Mouse (Mus musculus): Measurements from ENCODE around the gene March8.

The March8 gene

DNA sequence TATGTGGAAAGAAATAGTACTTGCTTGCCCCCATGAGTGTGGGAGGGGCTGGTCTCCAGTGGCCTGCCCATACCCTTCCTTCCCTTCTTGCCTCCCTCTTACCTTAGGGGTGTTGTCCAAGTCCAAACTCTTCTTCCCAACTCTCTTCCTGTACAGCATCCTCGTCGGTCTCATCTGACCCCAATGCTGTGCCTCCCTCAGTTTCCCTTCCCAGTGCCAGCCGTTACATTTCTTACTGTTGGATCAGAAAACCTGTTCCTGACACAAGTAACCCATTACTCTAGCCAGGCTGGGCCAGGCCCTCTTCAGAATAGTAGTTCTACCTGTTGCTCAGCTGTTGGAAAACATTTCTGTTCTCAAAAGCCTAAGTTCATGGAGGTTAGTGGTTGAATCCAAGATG is 64.6 kb downstream of the March8 start:
- in situ Hi-C loops (cut with MboI; ENCODE audit: low pct_unique_long_range_greater_than_20kb in 1 of 2, low sequenced_read_pairs in 2 of 2, unreplicated experiment in 1 of 2), result no loop called here

DNA sequence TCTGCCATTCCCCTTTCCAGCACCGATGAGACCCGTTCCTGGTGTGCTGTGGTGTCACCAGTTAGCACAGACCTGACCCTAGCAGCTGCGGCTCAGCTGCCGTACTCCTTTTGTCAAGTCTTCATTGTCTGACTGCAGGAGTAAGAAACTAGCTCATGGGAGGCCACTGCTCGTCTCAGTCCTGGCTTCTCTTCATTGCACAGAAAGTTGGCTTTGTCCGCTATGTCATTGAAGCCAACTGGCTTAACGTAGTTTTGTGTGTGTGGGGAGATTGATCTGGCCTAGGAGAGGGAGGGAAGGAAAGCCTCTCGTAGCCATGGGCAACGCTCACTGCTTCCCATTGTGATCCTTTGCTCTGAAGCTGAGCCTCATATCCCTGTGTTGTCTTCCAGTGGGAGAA is 67.4 kb downstream of the March8 start:
- in situ Hi-C loops (cut with MboI; ENCODE audit: low pct_unique_long_range_greater_than_20kb in 1 of 2, low sequenced_read_pairs in 2 of 2, unreplicated experiment in 1 of 2), result no loop called here

DNA sequence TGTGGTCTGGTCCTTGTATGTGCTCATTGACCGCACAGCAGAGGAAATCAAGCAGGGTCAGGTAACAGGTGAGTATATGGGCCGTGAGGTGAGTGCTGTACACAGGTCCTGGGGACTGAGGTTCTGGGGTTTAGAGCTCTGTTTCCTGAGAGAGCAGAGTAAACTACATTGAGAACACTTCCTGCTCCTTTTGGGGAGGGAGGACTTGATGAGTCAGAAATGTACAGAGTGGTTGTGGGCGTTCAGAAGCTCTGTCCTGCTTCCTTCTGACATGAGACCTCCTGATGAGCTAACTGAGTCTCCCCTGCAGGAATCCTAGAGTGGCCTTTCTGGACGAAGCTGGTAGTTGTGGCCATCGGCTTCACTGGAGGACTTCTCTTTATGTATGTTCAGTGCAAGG is 67.9 kb downstream of the March8 start:
- in situ Hi-C loops (cut with MboI; ENCODE audit: low pct_unique_long_range_greater_than_20kb in 1 of 2, low sequenced_read_pairs in 2 of 2, unreplicated experiment in 1 of 2), result no loop called here

DNA sequence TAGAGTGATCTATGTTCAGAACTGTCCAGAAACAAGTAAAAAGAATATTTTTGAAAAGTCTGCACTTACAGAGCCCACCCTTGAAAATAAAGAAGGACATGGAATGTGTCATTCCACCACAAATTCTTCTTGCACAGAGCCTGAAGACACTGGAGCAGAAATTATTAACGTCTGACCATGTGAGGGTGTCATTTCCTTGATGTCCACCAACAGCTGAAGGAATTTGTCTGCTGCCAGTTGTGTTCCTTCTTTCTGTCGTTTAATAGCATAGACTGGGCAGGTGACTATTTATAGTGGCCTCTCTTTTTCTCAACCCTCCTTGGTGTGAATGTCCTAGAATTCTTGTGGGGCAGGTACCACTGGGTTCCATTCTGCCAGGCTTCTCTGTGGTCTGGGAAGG is 68.3 kb downstream of the March8 start:
- in situ Hi-C loops (cut with MboI; ENCODE audit: low pct_unique_long_range_greater_than_20kb in 1 of 2, low sequenced_read_pairs in 2 of 2, unreplicated experiment in 1 of 2), result no loop called here

DNA sequence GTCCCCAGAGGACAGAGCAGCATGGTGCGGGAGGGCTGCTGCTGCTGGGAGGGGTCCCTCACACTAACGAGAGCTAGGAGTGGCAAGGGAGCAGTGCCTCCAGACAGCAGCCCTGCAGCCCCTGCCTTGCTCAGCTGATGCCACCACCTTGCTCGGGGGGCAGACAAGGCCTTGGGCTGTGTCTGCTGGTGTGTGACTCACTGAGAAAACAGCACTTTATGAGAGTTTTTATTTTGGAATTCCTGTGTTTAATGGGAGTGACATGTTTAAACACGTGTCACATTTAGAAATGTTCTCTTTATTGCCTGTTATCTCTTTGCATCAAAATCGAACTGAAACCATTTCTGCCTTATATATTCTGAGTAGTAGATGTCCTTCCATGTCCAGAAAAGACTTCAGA is 68.9 kb downstream of the March8 start:
- in situ Hi-C loops (cut with MboI; ENCODE audit: low pct_unique_long_range_greater_than_20kb in 1 of 2, low sequenced_read_pairs in 2 of 2, unreplicated experiment in 1 of 2), result no loop called here

DNA sequence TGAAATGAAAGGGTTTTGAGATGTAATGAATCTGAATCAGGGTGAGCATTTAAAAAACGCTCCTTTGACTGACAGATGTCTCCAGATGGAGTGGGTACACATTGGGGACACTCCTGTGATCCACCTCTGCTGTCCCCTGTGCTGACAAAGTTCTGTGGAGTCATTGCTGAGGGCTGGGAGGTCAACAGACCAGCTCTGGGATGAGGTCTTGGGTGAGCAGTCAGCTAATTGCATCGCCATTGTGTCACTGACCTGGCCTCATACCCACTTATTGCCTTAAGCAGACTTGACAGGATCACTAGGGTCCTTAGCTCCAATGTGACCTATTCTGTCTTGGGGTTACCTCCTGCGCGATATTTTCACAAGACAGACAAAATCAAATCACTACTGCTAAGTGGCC is 69.4 kb downstream of the March8 start:
- in situ Hi-C loops (cut with MboI; ENCODE audit: low pct_unique_long_range_greater_than_20kb in 1 of 2, low sequenced_read_pairs in 2 of 2, unreplicated experiment in 1 of 2), result no loop called here

DNA sequence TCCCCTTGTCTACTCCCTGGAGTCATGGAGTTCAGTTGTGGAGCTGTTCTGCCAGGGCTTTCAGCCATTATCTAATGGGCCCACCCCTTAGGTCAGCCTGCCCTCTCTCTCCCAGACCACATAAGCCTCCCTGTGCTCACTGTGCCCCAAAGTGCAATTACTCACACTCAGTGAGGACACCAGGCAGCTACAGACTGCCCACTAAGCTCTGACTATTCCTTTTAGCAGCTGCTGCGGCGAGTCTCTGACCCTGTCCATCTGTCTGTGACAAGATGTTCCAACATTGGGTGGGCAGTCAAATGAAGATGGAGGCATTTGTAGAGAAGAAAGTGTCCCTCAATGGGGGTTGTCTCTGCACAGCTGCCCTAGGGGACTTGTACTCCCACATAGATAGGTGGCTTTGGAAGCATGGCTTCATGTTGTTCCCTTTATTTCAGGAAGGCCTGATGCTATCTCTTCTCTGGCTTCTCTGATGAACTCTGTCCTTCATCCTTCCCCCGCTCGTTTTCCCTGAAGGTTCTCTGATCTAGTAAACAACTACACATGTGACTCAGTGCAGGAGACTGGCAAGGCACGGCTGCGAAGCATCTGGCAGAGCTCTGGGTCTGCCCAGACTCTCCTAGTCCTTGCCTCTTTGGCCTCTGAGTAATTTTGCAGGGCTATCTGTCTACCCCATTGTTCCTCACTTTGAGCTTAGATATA is 70.3 kb downstream of the March8 start:
- in situ Hi-C loops (cut with MboI; ENCODE audit: low pct_unique_long_range_greater_than_20kb in 1 of 2, low sequenced_read_pairs in 2 of 2, unreplicated experiment in 1 of 2), result no loop called here

DNA sequence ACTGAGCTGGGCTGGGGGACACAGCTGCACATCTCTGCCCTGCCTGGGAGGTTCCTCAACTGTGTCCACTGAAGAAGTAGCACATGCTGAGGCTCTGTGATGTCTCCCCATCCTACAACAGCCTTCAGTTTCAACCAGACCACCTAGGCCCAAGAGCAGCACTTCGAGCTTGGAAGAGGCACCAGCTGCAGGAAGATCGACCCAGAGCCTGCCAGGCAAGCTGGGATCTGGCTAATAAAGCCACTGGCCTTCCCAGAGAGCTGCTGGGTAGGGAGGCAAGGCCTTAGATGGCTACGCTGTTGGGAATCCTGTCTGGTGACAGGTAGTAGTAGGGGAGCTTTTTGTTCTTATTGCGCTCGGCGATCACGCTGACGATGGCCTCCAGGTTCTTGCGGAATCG is 72.6 kb downstream of the March8 start:
- in situ Hi-C loops (cut with MboI; ENCODE audit: low pct_unique_long_range_greater_than_20kb in 1 of 2, low sequenced_read_pairs in 2 of 2, unreplicated experiment in 1 of 2), result no loop called here

DNA sequence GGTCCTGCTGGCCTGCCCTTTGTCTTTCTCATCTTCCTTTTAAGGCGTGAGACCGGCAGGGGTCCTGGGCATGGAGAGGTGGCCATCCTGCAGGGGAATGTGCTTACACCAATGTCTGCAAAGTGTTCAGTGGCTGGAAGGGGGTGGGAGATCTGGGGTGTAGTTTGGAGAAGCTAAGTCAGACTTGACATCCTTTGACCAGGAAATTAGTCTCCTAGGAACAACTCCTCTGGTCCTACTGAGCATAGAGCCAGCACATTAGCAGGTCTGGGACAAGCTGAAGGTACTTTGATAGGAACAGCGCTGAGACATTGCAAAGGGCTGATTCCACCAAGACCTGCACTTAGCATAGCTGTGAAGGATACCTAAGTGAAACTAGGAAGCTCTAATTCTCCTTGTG is 73.9 kb downstream of the March8 start:
- in situ Hi-C loops (cut with MboI; ENCODE audit: low pct_unique_long_range_greater_than_20kb in 1 of 2, low sequenced_read_pairs in 2 of 2, unreplicated experiment in 1 of 2), result no loop called here

DNA sequence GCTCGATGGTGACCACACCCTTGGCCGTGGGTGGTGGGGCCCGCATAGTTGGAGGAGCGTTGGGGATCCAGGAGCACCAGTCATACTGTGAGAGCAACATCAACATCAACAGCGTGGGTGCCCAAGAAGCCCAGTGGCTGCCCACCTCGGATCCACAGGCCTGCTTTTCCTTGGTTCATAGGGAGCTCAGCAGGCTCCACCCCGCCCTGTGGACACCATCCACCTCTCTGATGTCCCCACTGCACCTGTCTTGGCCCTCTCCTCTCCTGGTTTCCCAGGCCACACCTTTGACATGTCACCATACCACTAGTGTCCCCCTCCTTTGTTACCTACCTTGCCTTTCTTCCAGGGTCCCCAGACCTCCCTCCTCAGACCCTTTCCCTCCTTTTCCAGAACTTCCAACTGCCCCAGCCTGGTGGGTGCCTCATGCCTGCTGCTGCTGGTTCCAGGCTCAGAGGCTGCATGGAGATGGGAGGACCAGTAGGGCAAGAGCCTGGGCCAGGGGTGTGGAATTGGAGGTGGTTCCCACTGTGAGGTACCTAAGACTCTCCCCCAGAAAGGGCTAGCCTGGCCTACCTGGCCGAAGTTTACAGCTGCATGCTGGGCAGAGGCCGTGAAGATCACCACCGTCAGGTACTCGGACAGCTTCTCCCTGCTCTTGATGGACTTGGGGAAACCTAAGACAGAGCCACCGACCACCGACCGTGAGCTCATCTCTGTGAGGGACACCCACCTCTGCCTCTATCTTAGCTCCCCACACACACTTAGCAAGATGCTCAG is 74.9 kb downstream of the March8 start:
- in situ Hi-C loops (cut with MboI; ENCODE audit: low pct_unique_long_range_greater_than_20kb in 1 of 2, low sequenced_read_pairs in 2 of 2, unreplicated experiment in 1 of 2), result no loop called here

DNA sequence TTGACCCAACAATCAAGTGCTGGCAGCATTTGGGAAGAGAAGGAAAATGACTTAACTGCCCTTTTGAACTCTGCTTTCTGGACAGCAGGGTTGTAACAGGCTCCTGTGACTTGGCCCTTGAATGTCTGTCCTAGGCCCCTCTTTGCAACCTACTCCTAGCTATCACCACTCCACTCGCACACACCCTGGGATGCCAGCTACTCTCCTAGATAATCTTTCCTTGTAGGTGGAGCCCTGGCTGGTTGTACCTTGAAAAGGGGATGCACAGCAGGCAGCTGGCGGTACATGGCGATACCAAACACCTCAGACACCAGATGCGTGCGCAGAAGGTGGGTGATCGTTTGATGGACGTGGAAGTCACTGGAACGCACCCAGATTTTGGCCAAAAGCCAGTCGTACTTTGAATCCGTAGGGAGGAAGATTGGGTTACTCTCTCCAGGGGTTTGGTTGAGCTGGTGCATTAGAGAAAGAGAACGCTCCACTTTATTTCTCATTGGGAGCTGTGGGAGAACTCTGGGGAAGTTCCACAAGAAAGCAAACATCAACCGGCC is 77.4 kb downstream of the March8 start:
- in situ Hi-C loops (cut with MboI; ENCODE audit: low pct_unique_long_range_greater_than_20kb in 1 of 2, low sequenced_read_pairs in 2 of 2, unreplicated experiment in 1 of 2), result no loop called here

DNA sequence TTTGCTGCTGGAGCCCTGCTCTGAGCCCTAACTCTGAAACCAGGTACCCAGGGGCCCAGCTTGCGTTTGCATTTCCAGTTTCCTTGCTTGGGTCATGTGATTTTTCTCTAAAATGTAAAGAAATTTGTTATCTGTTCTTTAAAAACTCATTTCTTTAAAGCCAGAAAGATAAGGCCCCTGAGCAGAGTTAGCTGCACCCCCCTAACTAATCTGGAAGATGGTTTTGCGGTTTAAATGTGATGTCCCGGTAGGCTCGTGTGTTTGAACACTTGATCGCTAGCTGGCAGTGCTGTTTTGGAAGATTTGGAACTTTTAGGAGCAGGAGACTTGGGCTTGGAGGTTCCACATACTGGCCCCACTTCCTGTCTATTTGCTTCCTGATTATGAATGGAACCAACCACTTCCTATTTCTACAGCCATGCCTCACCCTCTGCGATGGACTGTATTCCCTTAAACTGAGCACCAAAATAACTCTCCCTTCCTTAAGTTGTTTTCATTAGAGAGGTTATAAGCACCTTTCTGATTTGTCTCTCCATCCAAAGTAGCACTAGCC is 78.3 kb downstream of the March8 start:
- in situ Hi-C loops (cut with MboI; ENCODE audit: low pct_unique_long_range_greater_than_20kb in 1 of 2, low sequenced_read_pairs in 2 of 2, unreplicated experiment in 1 of 2), result no loop called here

DNA sequence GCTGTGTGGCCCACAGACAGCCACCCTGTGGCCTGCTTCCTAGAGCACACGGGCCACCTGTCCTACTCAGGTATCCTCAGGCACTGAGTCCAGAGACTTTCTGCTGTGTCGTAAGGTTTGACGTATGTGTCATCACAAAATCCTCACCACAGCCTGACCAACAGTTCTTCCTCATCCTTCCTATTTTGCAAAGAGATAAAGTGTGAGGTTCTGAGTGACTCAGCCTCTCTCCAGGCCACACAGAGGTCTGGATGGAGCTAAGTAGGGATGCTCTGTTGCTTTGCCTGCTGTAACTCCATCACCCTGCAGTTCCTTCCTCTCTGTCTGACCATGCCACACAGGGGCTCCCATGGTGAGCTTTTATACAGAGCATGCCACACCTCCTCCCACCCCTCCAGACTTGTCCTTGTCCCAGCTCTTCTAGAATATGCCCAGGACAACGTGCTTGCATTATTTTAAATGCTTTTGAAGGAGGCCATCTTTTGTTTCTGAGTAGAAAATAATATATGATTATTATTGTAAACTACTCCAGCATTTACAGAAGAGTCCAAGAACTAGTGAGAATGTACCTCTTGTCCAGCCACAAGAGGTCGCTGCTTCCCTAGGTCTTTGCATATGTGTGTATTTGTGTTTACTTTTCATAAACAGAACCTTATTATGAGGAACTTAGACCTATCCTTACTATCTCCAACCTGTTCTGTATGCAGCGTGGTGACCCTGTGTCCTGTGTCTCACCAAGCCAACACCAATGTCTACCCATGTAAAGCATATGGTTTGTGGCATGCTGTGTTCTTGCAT is 79.9 kb downstream of the March8 start:
- in situ Hi-C loops (cut with MboI; ENCODE audit: low pct_unique_long_range_greater_than_20kb in 1 of 2, low sequenced_read_pairs in 2 of 2, unreplicated experiment in 1 of 2), result no loop called here

DNA sequence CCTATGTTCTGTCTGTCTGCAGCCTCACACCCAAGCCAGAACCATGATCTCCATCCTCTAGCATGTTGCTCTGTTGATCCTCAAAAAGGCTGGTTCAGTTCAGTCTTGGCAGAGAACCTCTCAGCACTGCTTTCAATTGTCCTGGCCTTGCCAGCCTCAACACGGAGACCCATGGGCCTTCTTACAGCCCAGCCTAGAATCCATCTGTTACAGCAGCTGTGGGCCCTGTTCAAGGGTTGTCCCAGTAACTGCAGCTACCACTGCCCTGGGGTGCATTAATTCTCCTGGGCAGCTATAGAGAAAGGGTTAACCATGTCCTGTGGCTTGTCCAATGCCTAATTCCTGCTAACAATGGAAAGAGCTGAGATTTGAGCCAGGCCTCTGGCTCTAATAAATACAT is 80.7 kb downstream of the March8 start:
- in situ Hi-C loops (cut with MboI; ENCODE audit: low pct_unique_long_range_greater_than_20kb in 1 of 2, low sequenced_read_pairs in 2 of 2, unreplicated experiment in 1 of 2), result no loop called here

DNA sequence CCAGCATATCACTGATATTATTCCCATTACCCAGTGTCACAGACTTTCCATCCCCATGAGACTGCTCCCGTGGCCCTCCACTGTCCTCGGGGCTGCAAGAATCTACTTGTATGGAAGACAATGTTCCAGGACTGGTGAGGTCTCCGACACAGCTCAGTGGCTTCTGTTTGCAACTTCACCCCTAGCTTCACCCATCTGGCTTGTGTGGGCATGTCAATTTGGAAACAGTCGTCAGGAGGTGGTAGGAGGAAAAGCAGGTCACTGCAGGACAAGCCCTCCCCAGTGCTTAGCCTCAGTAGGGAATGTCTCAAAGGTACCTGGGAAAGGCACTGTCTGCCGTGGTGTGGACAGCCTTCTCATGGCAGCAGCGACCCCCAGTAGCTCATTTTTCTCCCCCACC is 81.9 kb downstream of the March8 start:
- in situ Hi-C loops (cut with MboI; ENCODE audit: low pct_unique_long_range_greater_than_20kb in 1 of 2, low sequenced_read_pairs in 2 of 2, unreplicated experiment in 1 of 2), result no loop called here

DNA sequence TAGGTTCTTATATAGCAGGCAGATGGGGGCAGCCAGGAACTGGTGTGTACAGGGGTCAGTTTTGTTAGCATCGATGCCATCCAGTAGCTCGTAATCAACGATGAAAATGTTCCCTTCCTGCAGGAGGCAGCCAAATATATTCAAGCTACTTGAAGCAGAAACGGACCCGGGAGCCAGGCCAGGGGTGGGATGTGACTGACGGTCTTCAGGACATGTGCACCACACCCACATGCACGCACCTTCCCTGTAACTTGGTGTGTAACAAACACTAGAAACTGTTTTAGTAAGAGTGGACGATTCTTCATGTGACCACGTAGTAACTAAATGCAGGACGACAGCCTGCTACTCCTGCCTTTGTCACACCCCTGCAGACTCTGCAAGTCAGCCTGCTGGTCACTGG is 82.4 kb downstream of the March8 start:
- in situ Hi-C loops (cut with MboI; ENCODE audit: low pct_unique_long_range_greater_than_20kb in 1 of 2, low sequenced_read_pairs in 2 of 2, unreplicated experiment in 1 of 2), result no loop called here

DNA sequence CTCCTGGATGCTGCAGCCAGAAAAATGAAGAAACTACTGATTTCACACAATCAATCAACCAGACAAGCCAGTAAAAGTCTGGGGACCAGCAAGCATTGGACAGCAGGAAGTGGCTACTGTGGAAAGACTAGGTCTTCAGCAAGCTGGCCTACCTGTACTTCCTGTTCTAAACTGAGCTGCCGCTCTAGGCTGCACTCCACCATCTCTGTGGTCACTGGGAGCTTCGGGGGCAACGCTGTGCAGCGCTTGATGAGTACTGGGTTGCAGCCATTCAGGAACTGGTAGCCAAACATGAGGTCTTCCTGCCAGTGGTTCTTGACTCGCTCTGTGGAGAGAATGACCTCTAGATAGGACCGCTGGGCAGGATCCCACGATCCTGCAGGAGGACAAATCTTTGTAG is 85.2 kb downstream of the March8 start:
- in situ Hi-C loops (cut with MboI; ENCODE audit: low pct_unique_long_range_greater_than_20kb in 1 of 2, low sequenced_read_pairs in 2 of 2, unreplicated experiment in 1 of 2), result no loop called here

DNA sequence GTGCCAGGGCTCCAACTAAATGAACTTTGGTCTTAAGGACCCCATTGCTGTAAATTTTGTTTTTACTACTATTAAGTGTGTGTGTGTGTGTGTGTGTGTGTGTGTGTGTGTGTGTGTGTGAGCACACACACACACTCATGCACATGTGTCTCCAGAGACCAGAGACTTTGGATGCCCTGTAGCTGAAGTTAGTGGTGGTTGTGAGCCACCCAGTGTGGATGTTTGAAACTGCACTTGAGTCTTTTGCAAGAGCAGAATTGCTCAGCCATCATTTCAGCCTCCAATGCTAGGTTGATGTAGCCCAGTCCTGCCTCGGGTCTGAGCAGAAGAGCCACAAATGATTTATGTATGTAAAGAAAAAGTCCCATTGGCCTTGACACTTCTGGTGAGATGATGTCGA is 85.8 kb downstream of the March8 start:
- in situ Hi-C loops (cut with MboI; ENCODE audit: low pct_unique_long_range_greater_than_20kb in 1 of 2, low sequenced_read_pairs in 2 of 2, unreplicated experiment in 1 of 2), result no loop called here

DNA sequence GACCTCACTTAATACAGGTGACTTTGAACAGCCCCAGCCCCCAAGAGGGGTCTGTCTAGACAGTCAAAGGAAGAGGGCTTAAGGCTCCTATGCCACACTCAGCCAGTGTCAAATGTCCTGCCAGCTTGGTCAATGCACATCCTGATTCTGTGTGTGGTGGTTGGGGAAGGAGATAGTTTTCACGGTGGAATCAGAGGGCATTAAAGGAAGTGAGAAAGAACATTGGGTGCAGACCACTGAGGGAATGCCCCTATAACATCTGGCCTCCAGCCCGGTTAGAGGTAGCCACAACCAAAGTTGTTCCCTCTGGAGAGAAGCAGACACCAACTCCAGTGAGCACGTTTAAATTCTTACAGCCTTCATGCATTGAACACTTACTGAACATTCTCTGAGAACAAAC is 89.7 kb downstream of the March8 start:
- in situ Hi-C loops (cut with MboI; ENCODE audit: low pct_unique_long_range_greater_than_20kb in 1 of 2, low sequenced_read_pairs in 2 of 2, unreplicated experiment in 1 of 2), result no loop called here
